Mouse (Mus musculus) forebrain, embryonic 11.5 days (tissue): Measurements from ENCODE around the gene Tmem252. TPM values are rescaled to one million over a fixed set of nuclear protein-coding genes. Genes with fewer than 3 reads are reported as not detected.
"Not testable (repeated sequence)": the region's sequence is repeated elsewhere in the genome, so short reads cannot be mapped to it uniquely, and the experiment has no call there.

Source experiments
- ATAC-seq: fragments of 200-750 bp; cut with Nextera tagmentation; replicated peaks from 2 replicates; pipeline ENCODE4 v1.8.0; 2017; ENCODE audit warnings: moderate TSS enrichment; ENCODE audit not compliant: low FRiP score
- DNase-seq: peaks from one replicate; pipeline ENCODE4 v3.0.0-alpha.2; 2017; ENCODE audit warnings: low spot score
- H3K27ac ChIP-seq: fragments of 300-500 bp; sonication (generic); 2 replicates; pipeline ENCODE4 v1.5.1; 2014; ENCODE audit warnings: low read depth, low read length
- H3K27me3 ChIP-seq: fragments of 300-500 bp; sonication (generic); 2 replicates; pipeline ENCODE4 v1.6.1; 2014; ENCODE audit warnings: mild to moderate bottlenecking, low read length, mixed read lengths; ENCODE audit not compliant: control insufficient read depth, insufficient read depth
- H3K36me3 ChIP-seq: fragments of 300-500 bp; sonication (generic); 2 replicates; pipeline ENCODE4 v1.6.1; 2014; ENCODE audit warnings: mild to moderate bottlenecking, low read length, moderate library complexity, mixed read lengths; ENCODE audit not compliant: control insufficient read depth, insufficient read depth
- H3K4me1 ChIP-seq: fragments of 300-500 bp; sonication (generic); replicated peaks from 2 replicates; pipeline ENCODE4 v1.6.1; 2014; ENCODE audit warnings: low read length, mixed read lengths; ENCODE audit not compliant: control insufficient read depth, insufficient read depth
- H3K4me2 ChIP-seq: fragments of 300-500 bp; sonication (generic); 2 replicates; pipeline ENCODE4 v1.6.1; 2014; ENCODE audit warnings: low read depth, mild to moderate bottlenecking, low read length, moderate library complexity, mixed read lengths; ENCODE audit not compliant: severe bottlenecking
- H3K4me3 ChIP-seq: fragments of 300-500 bp; sonication (generic); 2 replicates; pipeline ENCODE4 v1.5.1; 2014; ENCODE audit warnings: low read depth, low read length
- H3K9ac ChIP-seq: fragments of 300-500 bp; sonication (generic); 2 replicates; pipeline ENCODE4 v1.6.1; 2014; ENCODE audit warnings: low read length
- H3K9me3 ChIP-seq: fragments of 300-500 bp; sonication (generic); 2 replicates; pipeline ENCODE4 v1.6.1; 2016; ENCODE audit warnings: low read length, mixed read lengths; ENCODE audit not compliant: control insufficient read depth
- WGBS: fragments of 180-500 bp; shearing (Covaris S2); extraction: QIAGEN DNeasy Blood & Tissue Kit; methylation state at CpG from one replicate; pipeline ENCODE4 v1.1.7; 2014; 5-methylcytosine and 5-hydroxymethylcytosine counted together
- polyA plus RNA-seq: library from polyadenylated mRNA; unstranded; fragments of >200 nt; fragmentation: Nextera tagmentation; extraction: Ambion mirVana; gene quantifications from 2 replicates; pipeline ENCODE4 v1.2.1, GENCODE M21; 2014

Tmem252 gene
- polyA plus RNA-seq, 1 experiment from 2014 or later: 0.69 TPM

DNA sequence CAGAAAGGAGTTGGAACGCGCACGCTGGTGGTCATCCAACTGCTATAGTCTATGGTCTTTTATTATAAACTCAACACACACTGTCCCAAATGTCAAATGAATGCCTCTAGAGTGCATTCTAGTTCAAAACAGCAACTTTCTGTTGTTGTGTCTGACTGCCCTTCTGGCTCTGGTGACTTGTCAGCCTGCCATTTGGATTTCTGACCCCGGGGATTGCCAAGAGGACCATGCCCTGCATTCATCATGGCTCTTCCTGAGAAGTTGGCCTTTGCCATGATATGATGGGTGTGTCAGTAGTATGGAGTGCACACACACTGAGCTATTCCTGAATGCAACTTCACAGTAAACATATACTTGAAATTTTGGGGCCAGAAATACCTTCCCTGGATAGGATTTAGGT, 15.7 kb downstream of the Tmem252 start:
- ATAC-seq (no peak), DNase-seq (no peak)
- Histone ChIP-seq H3K9ac (no peak overlapping the region), H3K4me1 (no peaks in the 10 kb centered on the region), H3K36me3 (no peaks in the 10 kb centered on the region), H3K4me2 (no peak overlapping the region), H3K4me3 (no peak overlapping the region), H3K9me3 (no peaks in the 10 kb centered on the region), H3K27me3 (no peaks in the 10 kb centered on the region), H3K27ac (no peak overlapping the region)
- 97% methylated on average over 4 of the region's 4 CpGs for WGBS

DNA sequence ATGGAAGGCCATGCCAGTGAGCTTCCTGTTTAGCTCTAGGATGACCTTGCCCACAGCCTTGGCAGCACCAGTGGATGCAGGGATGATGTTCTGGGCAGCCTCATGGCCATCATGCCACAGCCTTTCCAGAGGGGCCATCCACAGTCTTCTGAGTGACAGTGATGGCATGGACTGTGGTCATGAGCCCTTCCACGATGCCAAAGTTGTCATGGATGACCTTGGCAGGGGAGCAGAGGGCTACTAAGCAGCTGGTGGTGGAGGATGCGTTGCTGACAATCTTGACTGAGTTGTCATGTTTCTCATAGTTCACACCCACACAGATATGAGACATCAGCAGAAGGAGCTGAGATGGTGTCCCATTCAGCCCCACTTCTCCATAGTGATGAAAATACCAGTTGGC, 18.9 kb downstream of the Tmem252 start:
- Histone ChIP-seq H3K4me2 (no peak overlapping the region), H3K9ac (no peak overlapping the region), H3K4me1 (no peaks in the 10 kb centered on the region), H3K4me3 (no peak overlapping the region), H3K36me3 (no peaks in the 10 kb centered on the region), H3K27me3 (no peaks in the 10 kb centered on the region), H3K27ac (no peak overlapping the region), H3K9me3 (no peaks in the 10 kb centered on the region)
- 98% methylated on average over 2 of the region's 2 CpGs for WGBS
- DNase-seq (no peak), ATAC-seq (no peak)

DNA sequence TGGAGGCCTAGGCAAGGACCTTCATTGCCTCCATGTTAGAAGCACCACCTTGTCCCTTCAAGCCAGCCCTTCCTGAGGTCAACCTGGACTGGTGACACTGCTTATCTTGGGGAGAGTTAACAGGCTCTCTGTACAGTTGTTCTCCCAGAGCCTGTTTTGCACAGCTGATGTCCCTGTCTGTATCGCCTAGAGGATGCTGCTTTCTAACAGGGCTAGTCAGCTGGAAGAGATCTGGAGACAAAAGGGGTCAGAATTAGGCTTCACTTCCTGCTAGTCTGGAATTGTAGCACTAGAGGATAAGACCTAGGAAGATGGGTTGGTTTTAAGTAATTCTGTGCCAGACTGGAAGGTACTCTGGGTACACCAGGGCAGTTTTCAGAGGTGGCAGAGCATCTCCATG, 24.1 kb downstream of the Tmem252 start:
- H3K36me3 ChIP-seq: no peaks in the 10 kb centered on the region
- H3K9me3 ChIP-seq: no peaks in the 10 kb centered on the region
- H3K4me1 ChIP-seq: no peaks in the 10 kb centered on the region
- H3K4me3 ChIP-seq: no peak overlapping the region
- H3K27me3 ChIP-seq: no peaks in the 10 kb centered on the region
- no peak overlapping the region for H3K9ac ChIP-seq
- no peak overlapping the region for H3K4me2 ChIP-seq
- 19% methylated on average over 1 of the region's 1 CpGs for WGBS
- no peak for DNase-seq
- H3K27ac ChIP-seq: no peak overlapping the region
- no peak for ATAC-seq

DNA sequence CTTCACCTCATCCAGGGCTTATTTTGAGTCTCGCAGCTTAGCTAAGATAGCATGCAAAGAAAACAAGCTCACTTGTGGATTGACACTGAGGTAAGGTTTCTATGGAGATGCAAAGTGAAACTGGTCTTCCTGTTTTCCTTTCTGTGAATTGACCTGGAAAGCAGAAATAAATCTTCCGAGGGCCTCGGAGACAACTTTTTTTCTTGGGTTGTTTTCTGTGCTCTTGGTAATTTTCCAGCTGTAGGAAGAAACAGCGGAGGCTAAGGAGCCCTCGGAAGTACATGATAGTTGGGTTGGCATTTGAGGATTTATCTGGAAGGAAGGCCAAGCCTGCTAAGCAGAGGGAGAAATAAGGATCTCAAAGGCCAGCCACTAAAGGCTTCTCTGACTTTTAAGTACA, 24.8 kb downstream of the Tmem252 start:
- no peak for DNase-seq
- Histone ChIP-seq H3K4me2 (no peak overlapping the region), H3K4me1 (no peaks in the 10 kb centered on the region), H3K9me3 (no peaks in the 10 kb centered on the region), H3K9ac (no peak overlapping the region), H3K27ac (no peak overlapping the region), H3K36me3 (no peaks in the 10 kb centered on the region), H3K4me3 (no peak overlapping the region), H3K27me3 (no peaks in the 10 kb centered on the region)
- 86% methylated on average over 5 of the region's 5 CpGs for WGBS
- no peak for ATAC-seq

DNA sequence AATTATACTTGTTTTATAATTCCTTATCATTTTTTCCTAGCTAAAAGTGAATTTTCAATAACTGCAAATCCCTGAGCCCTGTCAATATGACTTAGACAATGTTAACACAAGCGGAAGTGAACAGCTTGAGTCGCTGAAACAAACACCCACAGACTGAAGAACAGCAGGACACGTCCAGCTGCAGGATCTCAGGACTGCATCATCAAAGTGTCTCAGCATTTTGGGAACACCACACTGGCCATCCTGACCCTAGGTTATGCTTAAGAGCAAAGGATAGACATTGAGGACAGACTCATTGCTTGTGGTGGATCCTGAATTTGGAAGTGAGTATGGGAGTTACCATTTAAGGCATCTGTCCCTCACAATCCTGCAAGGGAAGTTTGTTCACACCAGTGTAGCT, 25.4 kb downstream of the Tmem252 start:
- ATAC-seq (no peak), DNase-seq (no peak)
- no peaks in the 10 kb centered on the region for H3K9me3 ChIP-seq
- no peaks in the 10 kb centered on the region for H3K4me1 ChIP-seq
- WGBS: 74% methylated on average over 3 of the region's 3 CpGs
- H3K36me3 ChIP-seq: no peaks in the 10 kb centered on the region
- no peak overlapping the region for H3K4me2 ChIP-seq
- H3K27ac ChIP-seq: no peak overlapping the region
- H3K27me3 ChIP-seq: no peaks in the 10 kb centered on the region
- no peak overlapping the region for H3K4me3 ChIP-seq
- H3K9ac ChIP-seq: no peak overlapping the region

DNA sequence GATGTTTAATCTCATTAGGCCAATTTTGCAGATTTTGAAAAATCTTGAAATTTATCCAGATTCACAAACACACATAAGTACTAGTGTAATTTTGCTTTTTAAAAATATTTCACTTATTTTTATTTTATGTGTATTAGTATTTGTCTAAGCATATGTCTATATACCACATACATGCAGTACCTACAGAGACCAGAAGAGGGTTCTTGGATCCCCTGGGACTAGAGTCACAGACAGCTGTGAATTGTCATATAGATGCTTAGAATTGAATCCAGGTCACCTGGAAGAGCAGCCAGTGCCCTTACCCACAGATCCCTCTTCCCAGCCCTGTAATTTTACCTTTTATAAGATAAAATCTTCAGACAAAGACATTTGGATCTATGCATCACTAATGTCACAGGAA, 26.1 kb downstream of the Tmem252 start:
- no peak overlapping the region for H3K4me2 ChIP-seq
- no peak overlapping the region for H3K27ac ChIP-seq
- H3K4me1 ChIP-seq: no peaks in the 10 kb centered on the region
- H3K27me3 ChIP-seq: no peaks in the 10 kb centered on the region
- no peak for ATAC-seq
- H3K36me3 ChIP-seq: no peaks in the 10 kb centered on the region
- H3K9me3 ChIP-seq: no peaks in the 10 kb centered on the region
- no peak overlapping the region for H3K9ac ChIP-seq
- no peak overlapping the region for H3K4me3 ChIP-seq
- DNase-seq: no peak

DNA sequence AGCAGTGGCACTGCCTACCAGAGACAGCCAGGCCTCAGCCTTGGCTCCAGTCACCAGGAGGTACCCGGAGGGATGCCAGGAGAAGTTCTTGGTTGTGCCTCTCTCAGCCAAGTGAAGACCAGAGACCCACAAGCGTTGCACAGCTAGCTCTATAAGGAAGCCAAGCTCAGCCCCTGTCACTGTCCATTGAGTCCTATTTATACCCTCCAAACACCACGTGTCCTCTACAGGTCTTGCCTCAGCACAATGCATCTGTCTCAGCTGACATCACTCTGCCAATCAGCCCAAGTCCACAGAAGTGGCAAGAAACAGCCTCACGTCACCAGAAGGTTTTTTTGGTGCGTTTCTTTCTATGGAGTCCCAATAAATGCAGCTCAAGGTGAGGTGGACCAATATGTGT, 26.9 kb downstream of the Tmem252 start:
- DNase-seq (no peak), ATAC-seq (no peak)
- Histone ChIP-seq H3K4me2 (no peak overlapping the region), H3K4me1 (no peaks in the 10 kb centered on the region), H3K4me3 (no peak overlapping the region), H3K27ac (no peak overlapping the region), H3K27me3 (no peaks in the 10 kb centered on the region), H3K9me3 (no peaks in the 10 kb centered on the region), H3K36me3 (no peaks in the 10 kb centered on the region), H3K9ac (no peak overlapping the region)
- 89% methylated on average over 5 of the region's 5 CpGs for WGBS

DNA sequence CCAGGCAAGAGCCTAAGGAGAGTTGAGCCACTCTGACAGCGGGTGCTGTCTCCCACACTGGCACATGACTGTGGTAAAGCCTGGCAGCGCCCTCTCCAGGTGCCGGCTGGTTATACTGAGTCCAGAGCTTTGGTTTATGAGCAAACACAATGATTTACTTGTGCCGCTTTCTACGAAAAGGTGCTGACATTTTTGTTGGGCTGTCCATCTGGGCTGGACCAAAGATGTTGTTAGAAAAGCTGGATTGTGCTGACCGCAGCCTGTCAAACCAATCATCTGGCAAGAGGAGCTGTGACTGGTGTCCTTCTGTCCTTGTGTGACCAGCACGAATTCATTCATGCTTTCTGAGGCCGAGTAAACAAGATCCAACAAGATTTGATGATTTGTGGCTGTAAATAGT, 27.9 kb downstream of the Tmem252 start:
- ATAC-seq (no peak), DNase-seq (no peak)
- H3K4me3 ChIP-seq: no peak overlapping the region
- no peak overlapping the region for H3K4me2 ChIP-seq
- no peaks in the 10 kb centered on the region for H3K27me3 ChIP-seq
- H3K27ac ChIP-seq: no peak overlapping the region
- 75% methylated on average over 8 of the region's 8 CpGs for WGBS
- H3K4me1 ChIP-seq: no peaks in the 10 kb centered on the region
- H3K9me3 ChIP-seq: no peaks in the 10 kb centered on the region
- no peaks in the 10 kb centered on the region for H3K36me3 ChIP-seq
- H3K9ac ChIP-seq: no peak overlapping the region

DNA sequence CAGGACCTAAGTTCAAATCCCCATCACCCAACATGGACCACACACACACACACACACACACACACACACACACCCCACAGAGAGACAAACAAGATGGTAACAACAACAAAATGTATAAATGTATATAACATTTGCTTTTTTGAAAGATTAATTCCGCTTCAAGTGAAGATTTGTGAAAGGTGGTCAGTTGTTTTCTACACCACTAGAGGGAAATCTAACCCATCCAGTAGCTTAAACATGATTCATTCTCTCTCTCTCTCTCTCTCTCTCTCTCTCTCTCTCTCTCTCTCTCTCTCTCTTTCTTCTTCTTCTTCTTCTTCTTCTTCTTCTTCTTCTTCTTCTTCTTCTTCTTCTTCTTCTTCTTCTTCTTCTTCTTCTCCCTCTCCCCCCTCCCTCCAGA, 29.4 kb downstream of the Tmem252 start:
- not testable (repeated sequence) for H3K9ac ChIP-seq, ATAC-seq, H3K4me1 ChIP-seq, H3K9me3 ChIP-seq, H3K36me3 ChIP-seq, H3K4me3 ChIP-seq, H3K27ac ChIP-seq, H3K27me3 ChIP-seq, H3K4me2 ChIP-seq, DNase-seq
- 55% methylated on average over 1 of the region's 1 CpGs for WGBS
